Mouse (Mus musculus): ENCODE measurements around the gene Mmp9.

Gene Mmp9

DNA sequence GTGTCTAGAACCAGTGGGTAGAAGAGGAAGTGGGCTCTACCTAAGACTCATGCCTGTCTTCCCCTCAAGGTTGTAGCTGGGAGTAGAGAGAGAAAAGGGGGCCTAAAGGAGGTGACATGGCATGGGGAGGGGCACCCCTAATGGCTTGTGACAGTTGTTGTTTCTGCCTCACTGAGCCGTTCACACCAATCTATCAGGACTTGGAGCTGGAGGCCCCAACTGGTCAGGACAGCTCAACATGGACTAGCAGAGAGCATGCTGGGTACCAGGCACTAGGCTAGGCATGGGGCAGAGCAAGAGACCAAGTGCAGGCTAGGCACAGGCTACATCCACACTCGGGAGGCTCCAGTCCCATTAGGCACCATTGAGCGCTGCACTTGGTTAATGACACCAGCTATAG lies 50.5 kb downstream of the Mmp9 start:
- no peak for DNase-seq (ENCODE audit: low read depth, low spot score)

DNA sequence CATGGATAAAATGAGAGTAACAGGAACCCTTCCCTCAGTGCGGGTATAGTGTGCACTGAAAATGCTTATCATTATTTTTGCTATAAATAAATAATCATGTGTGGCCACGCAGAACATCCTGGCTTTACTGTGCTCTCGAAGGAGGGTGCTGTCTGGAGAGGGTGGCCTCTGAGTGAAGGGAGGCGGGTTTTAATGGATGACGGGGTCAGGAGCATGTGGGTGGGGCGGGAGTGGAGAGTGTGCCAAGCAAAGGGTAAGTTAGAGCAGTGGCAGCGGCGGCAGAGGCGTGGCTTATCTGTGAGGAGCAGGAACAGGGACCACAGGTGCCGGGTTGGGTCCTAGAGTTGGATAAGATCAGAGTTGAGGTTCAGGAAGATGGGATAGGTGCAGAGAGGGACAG lies 51.2 kb downstream of the Mmp9 start:
- no peak for DNase-seq (ENCODE audit: low read depth, low spot score)

DNA sequence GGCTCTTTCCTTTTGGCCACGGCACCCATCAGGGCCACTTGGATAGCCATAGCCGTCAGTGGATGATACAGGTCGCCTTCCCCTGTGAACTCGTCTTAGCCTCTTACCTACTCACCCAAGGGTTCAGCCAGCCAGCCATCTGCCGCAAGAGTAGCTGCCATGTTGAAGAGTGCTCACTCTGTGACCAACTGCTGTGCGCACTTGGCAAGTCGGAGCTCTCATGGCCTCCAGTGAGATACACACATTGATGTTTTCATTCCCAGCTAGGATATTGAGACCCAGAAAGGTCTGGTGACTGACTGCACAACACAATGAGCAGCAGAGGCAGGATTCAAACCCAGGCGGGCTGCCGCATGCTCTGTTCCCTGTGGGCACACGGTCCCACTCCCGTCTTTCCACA lies 53.6 kb downstream of the Mmp9 start:
- no peak for DNase-seq (ENCODE audit: low read depth, low spot score)

DNA sequence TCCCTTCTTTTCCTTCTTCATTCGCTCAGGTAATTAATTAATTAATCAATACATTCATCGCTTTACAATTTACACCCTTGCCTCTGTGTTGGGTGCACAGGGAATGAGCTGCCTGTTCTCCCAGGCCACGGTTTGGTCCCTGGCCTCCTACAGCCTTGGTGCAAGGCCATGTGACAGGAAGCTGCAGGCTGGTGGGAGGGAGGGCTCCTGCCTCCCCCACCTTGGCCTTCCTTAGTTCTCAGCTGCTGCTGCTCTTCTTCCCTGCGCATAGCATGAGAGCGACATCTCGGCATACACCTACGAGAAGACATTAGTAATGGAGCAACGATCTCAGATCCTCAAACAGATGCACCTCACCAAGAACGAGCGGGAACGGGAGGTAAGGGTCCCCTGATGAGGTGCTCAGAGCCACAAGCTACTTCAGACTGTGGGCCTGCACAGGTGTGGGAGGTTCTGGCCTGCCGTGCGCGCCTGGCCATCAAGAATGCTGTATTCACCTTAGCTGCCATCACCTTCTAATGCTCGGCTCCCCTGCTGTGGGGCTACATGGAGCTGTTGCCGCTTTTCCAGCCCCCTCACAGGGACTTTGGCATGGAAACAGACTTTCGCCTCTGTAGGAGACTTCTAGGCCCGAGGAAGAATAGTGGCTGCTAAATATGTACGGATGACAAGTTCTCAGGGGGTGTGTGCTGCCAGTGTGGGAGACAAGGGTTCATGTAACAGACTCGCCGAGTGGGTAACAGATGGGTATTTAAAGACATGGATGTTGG lies 54.3 kb downstream of the Mmp9 start:
- no peak for DNase-seq (ENCODE audit: low read depth, low spot score)

DNA sequence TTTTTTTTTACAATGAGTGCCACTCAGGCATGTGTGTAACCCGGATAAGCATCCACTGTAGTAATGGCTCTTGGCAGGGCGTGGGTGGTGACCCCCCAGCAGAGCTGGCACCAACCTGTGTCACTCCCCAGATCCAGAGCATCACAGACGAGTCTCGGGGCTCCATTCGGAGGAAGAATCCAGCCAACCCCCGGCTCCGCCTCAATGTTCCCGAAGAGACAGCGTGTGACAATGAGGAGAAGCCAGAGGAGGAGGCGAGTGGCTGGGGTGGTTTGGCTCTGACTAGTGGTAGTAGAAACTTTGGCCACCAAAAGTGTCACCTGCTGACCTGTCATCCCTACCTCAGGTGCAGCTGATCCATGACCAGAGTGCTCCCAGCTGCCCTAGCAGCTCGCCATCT lies 55.4 kb downstream of the Mmp9 start:
- DNase-seq (ENCODE audit: low read depth, low spot score), result no peak

DNA sequence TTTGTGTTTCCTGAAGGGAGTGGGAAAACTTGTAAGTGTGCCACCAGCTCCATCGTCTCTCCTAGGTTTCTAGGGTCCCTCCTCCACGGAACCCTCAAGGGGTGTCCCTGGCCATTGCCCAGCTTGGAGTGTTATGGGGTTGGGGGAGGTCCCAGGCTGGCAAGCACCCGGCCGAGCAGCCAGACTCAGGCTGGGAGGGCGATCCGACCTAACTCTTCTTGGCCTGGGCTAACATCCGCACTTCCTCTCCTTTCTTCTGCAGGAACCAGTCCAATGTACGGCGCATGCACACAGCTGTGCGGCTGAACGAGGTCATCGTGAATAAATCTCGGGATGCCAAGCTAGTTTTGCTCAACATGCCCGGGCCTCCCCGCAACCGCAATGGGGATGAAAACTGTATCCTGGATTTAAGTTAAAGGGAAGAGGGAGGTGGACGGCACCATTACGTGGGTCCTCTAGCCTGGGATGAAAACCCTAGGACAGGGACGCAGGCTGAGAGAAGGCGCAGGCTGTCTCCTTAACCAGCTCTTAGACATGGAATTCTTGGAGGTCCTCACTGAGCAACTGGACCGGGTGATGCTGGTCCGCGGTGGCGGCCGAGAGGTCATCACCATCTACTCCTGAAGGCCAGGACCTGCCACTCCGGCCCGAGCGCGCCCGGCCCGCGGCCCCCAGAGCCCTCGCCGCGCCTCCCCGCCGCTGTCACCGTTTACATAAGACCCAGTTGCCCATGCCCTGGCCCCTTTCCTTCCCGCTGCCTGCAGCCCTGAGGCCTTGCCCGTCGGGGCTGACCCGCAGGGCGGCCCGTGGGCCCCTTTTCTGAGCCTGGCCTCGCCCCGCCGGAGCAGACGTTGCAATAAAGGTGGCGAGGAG lies 56.5 kb downstream of the Mmp9 start:
- no peak for DNase-seq (ENCODE audit: low read depth, low spot score)

DNA sequence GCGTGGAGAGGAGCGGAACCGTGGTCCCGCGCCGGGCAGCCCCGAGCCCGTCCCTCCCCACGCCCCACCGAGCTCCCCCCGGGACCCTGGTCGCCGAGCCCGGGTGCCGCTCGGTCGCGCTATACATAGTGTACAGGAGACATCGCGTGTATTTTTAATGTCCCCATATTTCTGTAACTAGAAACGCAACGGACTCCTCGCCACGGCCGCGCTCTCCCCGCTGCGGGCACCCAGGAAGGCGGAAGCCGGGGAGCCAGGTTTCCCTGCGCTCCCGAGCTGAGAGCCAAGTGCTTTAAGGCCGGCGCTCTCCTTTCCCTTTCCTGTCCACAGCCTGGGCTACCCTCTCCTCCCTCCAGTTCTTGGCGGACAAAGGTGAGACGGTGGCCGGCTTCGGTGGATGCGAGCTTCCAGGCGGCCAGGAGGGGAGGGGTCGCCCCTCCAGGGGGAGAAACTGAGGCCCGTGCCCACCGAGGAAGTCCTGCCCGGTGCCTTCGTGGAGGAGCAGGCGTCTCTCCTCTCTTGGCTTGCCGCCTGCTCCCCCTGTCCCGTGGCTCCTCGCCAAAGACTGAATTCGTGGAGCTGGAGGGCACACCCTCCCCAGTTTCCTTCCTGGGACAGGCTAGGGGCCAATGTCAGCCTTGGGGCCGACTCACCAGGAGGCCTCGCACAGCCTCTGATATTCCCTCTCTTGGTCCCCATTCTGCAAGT lies 57.3 kb downstream of the Mmp9 start:
- no peak for DNase-seq (ENCODE audit: low read depth, low spot score)

DNA sequence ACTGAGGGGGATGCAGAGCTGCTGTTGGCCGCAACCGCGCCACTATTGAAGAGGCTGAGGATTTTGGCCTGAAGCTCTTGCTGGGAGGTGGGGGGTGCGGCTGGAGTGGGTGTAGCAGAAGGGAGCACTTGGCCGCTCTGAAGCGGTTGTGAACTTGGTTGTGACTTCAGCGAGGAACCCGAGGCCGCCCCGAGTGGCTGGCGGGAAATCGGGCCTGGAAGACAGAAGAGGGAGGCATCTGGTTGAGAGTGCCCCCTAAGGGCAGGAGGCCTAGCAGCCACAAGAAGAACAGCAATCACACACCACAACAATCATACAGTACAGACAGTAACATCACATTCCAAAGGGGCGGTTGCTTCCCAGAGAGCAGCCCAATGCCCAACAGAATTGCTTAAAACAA lies 61.4 kb downstream of the Mmp9 start:
- no peak for DNase-seq (ENCODE audit: low read depth, low spot score)

DNA sequence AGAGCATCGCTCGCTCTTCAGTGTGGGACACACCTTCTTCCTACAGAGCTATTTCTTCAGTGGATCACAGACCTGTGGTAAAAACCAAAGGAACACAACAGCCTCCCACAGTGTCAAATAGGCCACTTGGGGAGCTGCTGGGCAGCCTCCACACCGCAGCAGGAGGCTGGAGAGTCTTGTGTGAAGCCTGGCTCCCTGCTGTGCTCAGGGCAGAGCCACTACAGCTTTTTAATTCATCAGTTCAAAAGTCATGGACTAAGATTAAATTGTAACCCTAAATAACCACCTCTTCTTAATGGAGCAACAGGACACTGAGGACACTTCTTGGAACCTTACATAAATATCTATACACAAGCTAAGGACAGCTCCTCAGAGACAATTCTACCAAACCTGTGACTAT lies 62.5 kb downstream of the Mmp9 start:
- no peak for DNase-seq (ENCODE audit: low read depth, low spot score)

DNA sequence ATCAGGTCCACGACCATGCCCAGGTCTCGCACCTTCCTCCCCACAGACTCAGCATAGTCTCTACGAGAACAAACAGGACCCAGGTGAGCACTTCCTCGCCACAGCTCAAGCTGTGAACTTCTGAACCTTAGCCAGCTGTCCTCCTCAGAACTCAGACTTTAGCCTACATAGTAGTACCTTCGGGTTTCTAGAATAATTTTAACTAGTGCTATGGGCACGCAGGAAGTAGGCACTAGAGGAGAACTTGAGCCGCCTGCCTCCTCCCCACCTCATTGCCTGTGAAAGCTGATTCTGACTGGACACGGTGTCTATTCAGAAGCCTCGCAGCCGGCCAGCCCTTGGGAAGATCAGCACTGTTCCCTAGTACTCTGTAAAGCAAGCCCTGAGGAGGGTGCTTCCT lies 63.7 kb downstream of the Mmp9 start:
- DNase-seq (ENCODE audit: low read depth, low spot score), result no peak
